Mouse (Mus musculus): Measurements from ENCODE around the gene Gpatch11.

Gene Gpatch11

GRCm38 (mm10) chr17:78895394-78895793 is 60.0 kb downstream of the Gpatch11 start:
- peak; percentile 85 for DNase-seq
